Mouse (Mus musculus): ENCODE measurements around the gene Gm10153.
"Not testable (repeated sequence)": the region's sequence is repeated elsewhere in the genome, so short reads cannot be mapped to it uniquely, and the experiment has no call there.

The Gm10153 gene

DNA sequence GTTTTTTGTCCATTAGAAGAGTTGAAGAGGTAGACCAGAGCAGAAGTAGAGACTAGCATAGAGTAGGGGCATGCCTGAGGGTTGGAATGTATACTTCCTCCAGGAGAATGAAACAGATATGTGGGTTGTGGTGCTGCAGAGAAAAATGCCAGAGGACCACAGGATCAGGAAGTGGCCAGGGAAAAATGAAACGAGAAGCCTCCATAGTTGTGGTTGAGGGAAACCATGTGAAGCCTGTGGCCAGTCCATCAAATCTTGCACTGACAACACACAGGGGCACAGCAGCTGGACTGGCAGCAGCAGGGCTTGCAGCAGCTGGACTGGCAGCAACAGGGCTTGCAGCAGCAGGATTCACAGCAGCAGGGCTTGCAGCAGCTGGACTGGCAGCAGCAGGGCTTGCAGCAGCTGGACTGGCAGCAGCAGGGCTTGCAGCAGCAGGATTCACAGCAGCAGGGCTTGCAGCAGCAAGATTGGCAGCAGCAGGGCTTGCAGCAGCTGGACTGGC lies 46.6 kb downstream of the Gm10153 start:
- not testable (repeated sequence) for DNase-seq

DNA sequence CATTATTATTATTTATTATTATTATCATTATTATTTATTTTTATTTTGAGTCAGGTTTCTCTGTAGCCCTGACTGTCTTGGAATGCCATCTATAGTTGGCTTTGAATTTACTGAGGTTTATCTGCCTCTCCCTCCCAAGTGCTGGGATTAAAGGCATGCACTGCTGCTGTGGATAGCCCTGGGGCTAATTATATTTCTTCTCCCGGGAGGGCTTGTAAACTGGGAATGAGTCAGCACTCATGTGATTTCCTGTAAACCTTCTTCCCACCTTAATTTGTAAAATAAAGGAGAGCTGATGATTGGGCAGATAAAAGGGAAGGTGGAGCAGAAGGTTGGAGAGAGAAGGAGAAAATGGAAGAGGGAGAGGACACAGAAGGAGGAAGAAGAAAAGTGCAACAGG lies 49.5 kb downstream of the Gm10153 start:
- DNase-seq, result no peak

Data from thymus, postnatal 25 days (tissue).